Mouse (Mus musculus) mesoderm, embryonic 11.5 days (tissue): ENCODE measurements at regions not wholly inside any gene's neighbourhood (a gene's known extent, or its start where the extent isn't known, plus 50 kb on each side); places are given as distances from the start of the nearest gene placed in this dataset.
"Not testable (repeated sequence)": the region's sequence is repeated elsewhere in the genome, so short reads cannot be mapped to it uniquely, and the experiment has no call there.

ENCODE experiments used
- DNase-seq: peaks from one replicate; pipeline ENCODE4 v3.0.0-alpha.2; 2012; ENCODE audit warnings: low read depth, low spot score

DNA sequence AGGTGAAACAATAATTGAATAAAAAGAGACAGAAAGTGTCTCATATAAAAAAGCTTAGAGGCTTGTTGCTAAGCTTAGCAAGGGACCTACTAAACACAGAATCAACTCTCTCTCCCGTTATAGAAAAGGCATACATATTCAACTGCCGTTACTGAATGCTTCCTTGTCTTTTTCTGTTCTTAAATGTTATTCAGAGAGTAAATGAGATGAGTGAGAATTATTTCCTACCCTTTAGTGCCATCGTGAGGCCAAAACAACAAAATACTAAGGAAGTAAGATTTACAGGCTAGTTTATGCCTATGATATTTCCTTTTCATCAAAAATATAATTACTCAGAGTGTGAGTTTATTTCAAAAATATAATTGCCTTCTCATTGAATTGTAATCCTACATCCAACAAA, 686.6 kb upstream of the 1700008P02Rik start:
- peak; percentile 7 for DNase-seq

GRCm38 (mm10) chr3:7298511-7298910, 678.3 kb upstream of the 1700008P02Rik start:
- peak; percentile 32 for DNase-seq

- DNase-seq: no peak
These were observed 670.8 kb upstream of the 1700008P02Rik start for GRCm38 (mm10) chr3:7291026-7291425.

DNA sequence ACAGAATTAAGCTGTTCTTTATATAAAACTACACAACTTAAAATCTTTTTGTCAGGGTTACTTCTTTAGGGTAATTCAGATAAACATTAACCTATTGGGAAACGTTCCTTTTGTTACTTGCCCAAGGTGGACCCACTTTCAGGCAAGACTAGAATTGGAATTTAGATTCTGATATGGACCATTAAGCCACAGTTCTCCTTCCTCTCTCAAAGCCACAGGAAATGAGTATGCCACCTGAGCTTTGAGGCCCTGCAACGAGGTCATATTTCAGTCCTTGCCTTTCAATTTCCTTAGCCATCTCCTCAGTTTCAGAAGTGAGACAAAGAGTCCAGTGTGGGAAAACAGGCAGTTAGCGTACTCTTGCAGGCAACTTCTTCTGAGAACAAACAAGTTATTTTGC, 637.3 kb upstream of the 1700008P02Rik start:
- peak; percentile 44 for DNase-seq

GRCm38 (mm10) chr3:7248337-7248736, 628.1 kb upstream of the 1700008P02Rik start:
- no peak for DNase-seq

DNA sequence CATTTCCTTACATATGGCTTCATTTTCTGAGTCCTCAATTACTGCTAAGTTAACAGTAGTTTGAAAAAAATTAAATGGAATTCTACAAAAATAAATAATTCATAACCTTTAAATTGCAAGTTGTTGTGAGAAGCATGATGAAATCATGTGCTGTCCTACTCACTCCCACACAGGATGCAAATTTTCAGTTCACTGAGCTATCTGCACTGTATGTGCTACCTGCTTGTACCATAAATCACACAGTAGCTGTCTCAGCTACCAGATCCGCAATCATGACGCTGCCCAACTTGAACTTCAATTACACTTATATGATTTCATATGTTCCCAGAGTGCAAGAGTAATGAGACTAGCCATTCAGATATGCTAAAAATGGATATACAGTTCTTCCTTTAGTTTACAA, 609.5 kb upstream of the 1700008P02Rik start:
- no peak for DNase-seq

- not testable (repeated sequence) for DNase-seq
These were observed 568.3 kb upstream of the 1700008P02Rik start for GRCm38 (mm10) chr3:7188531-7188930.

DNA sequence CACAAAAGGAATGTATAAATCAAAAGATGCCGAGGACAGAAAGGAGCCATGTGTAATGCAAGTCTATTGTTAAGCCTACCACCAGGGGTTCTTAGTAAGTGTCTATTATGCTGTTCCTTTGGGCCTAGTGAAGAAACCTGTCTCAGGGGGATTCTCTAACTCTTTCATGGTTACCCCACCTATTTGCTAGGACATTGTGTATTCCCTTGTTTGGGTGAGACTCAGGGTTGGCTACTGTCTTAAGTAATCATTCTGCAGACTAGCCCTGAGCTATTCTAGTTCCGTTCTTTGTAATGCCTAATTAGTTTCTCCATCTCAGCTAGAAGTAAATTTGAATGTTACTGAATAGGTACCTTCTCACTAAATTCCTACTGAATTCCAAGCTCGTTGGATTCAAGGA, 546.4 kb upstream of the 1700008P02Rik start:
- no peak for DNase-seq

- DNase-seq: no peak
These were observed 518.8 kb upstream of the 1700008P02Rik start for GRCm38 (mm10) chr3:7138996-7139395.

- no peak for DNase-seq
These were observed 514.5 kb upstream of the 1700008P02Rik start for GRCm38 (mm10) chr3:7134714-7135113.
